Mouse (Mus musculus): ENCODE results near the gene Plin5. TPM values are rescaled to one million over a fixed set of nuclear protein-coding genes. Genes with fewer than 3 reads are reported as not detected.
A peak's percentile ranks its signal among the peaks of the same experiment; 100 is the strongest.
"Not testable (repeated sequence)": the region's sequence is repeated elsewhere in the genome, so short reads cannot be mapped to it uniquely, and the experiment has no call there.

Plin5 gene
- polyA plus RNA-seq, 1 experiment from 2014 or later = 0.07 TPM

GRCm38 (mm10) chr17:56106436-56106835 is 11.0 kb downstream of the Plin5 start:
- H3K36me3 ChIP-seq (ENCODE audit: control insufficient read depth, insufficient read depth, low read length); ATAC-seq (ENCODE audit: low FRiP score); H3K9me3 ChIP-seq (ENCODE audit: control insufficient read depth, low read length); H3K4me3 ChIP-seq (ENCODE audit: low read depth, low read length); H3K27ac ChIP-seq (ENCODE audit: low read depth, low read length); H3K27me3 ChIP-seq (ENCODE audit: control insufficient read depth, insufficient read depth, low read length); H3K4me1 ChIP-seq (ENCODE audit: control insufficient read depth, insufficient read depth, low read length); H3K9ac ChIP-seq (ENCODE audit: low read length); DNase-seq (ENCODE audit: low spot score, missing footprints); H3K4me2 ChIP-seq: not testable (repeated sequence)
- WGBS = 90% methylated on average over 4 of the region's 4 CpGs

GRCm38 (mm10) chr17:56104821-56105220 is 12.6 kb downstream of the Plin5 start:
- not testable (repeated sequence) for H3K27ac ChIP-seq (ENCODE audit: low read depth, low read length); H3K9ac ChIP-seq (ENCODE audit: low read length); H3K27me3 ChIP-seq (ENCODE audit: control insufficient read depth, insufficient read depth, low read length); H3K4me2 ChIP-seq; DNase-seq (ENCODE audit: low spot score, missing footprints); ATAC-seq (ENCODE audit: low FRiP score); H3K4me3 ChIP-seq (ENCODE audit: low read depth, low read length); H3K9me3 ChIP-seq (ENCODE audit: control insufficient read depth, low read length); H3K4me1 ChIP-seq (ENCODE audit: control insufficient read depth, insufficient read depth, low read length)
- WGBS = 92% methylated on average over 2 of the region's 5 CpGs
- peaks cover 19% of the 10 kb centered on the region for H3K36me3 ChIP-seq (ENCODE audit: control insufficient read depth, insufficient read depth, low read length)

- Histone ChIP-seq H3K36me3 (ENCODE audit: control insufficient read depth, insufficient read depth, low read length) (peaks cover 21% of the 10 kb centered on the region), H3K9ac (ENCODE audit: low read length) (no peak overlapping the region), H3K4me2 (no peak overlapping the region), H3K4me1 (ENCODE audit: control insufficient read depth, insufficient read depth, low read length) (no peaks in the 10 kb centered on the region), H3K9me3 (ENCODE audit: control insufficient read depth, low read length) (no peaks in the 10 kb centered on the region), H3K4me3 (ENCODE audit: low read depth, low read length) (no peak overlapping the region), H3K27me3 (ENCODE audit: control insufficient read depth, insufficient read depth, low read length) (no peaks in the 10 kb centered on the region), H3K27ac (ENCODE audit: low read depth, low read length) (no peak overlapping the region)
- no peak for ATAC-seq (ENCODE audit: low FRiP score)
- peak; percentile 69 for DNase-seq (ENCODE audit: low spot score, missing footprints)
- WGBS = 95% methylated on average over 8 of the region's 8 CpGs
These were observed 13.7 kb downstream of the Plin5 start for GRCm38 (mm10) chr17:56103465-56104285.

- Histone ChIP-seq H3K4me3 (ENCODE audit: low read depth, low read length) (no peak overlapping the region), H3K9me3 (ENCODE audit: control insufficient read depth, low read length) (no peaks in the 10 kb centered on the region), H3K4me2 (no peak overlapping the region), H3K27ac (ENCODE audit: low read depth, low read length) (no peak overlapping the region), H3K4me1 (ENCODE audit: control insufficient read depth, insufficient read depth, low read length) (no peaks in the 10 kb centered on the region), H3K36me3 (ENCODE audit: control insufficient read depth, insufficient read depth, low read length) (peaks cover 21% of the 10 kb centered on the region), H3K27me3 (ENCODE audit: control insufficient read depth, insufficient read depth, low read length) (no peaks in the 10 kb centered on the region), H3K9ac (ENCODE audit: low read length) (no peak overlapping the region)
- ATAC-seq (ENCODE audit: low FRiP score) = no peak
- 95% methylated on average over 9 of the region's 9 CpGs for WGBS
- peak; percentile 33 for DNase-seq (ENCODE audit: low spot score, missing footprints)
These were observed 14.5 kb downstream of the Plin5 start for GRCm38 (mm10) chr17:56102927-56103326.

GRCm38 (mm10) chr17:56102158-56102557 is 15.2 kb downstream of the Plin5 start:
- Histone ChIP-seq H3K27me3 (ENCODE audit: control insufficient read depth, insufficient read depth, low read length) (no peaks in the 10 kb centered on the region), H3K4me2 (no peak overlapping the region), H3K9me3 (ENCODE audit: control insufficient read depth, low read length) (no peaks in the 10 kb centered on the region), H3K36me3 (ENCODE audit: control insufficient read depth, insufficient read depth, low read length) (peaks cover 22% of the 10 kb centered on the region), H3K27ac (ENCODE audit: low read depth, low read length) (no peak overlapping the region), H3K9ac (ENCODE audit: low read length) (no peak overlapping the region), H3K4me3 (ENCODE audit: low read depth, low read length) (no peak overlapping the region), H3K4me1 (ENCODE audit: control insufficient read depth, insufficient read depth, low read length) (no peaks in the 10 kb centered on the region)
- 93% methylated on average over 5 of the region's 5 CpGs for WGBS
- DNase-seq (ENCODE audit: low spot score, missing footprints) (peak; percentile 60), ATAC-seq (ENCODE audit: low FRiP score) (no peak)

- no peak overlapping the region for H3K4me3 ChIP-seq (ENCODE audit: low read depth, low read length)
- peaks cover 31% of the 10 kb centered on the region for H3K36me3 ChIP-seq (ENCODE audit: control insufficient read depth, insufficient read depth, low read length)
- H3K9ac ChIP-seq (ENCODE audit: low read length) = no peak overlapping the region
- H3K27ac ChIP-seq (ENCODE audit: low read depth, low read length) = no peak overlapping the region
- WGBS = 97% methylated on average over 3 of the region's 3 CpGs
- no peaks in the 10 kb centered on the region for H3K4me1 ChIP-seq (ENCODE audit: control insufficient read depth, insufficient read depth, low read length)
- no peak overlapping the region for H3K4me2 ChIP-seq
- H3K27me3 ChIP-seq (ENCODE audit: control insufficient read depth, insufficient read depth, low read length) = no peaks in the 10 kb centered on the region
- ATAC-seq (ENCODE audit: low FRiP score) (no peak), DNase-seq (ENCODE audit: low spot score, missing footprints) (no peak)
- no peaks in the 10 kb centered on the region for H3K9me3 ChIP-seq (ENCODE audit: control insufficient read depth, low read length)
These were observed 16.6 kb downstream of the Plin5 start for GRCm38 (mm10) chr17:56100811-56101210.

GRCm38 (mm10) chr17:56098711-56099572 is 18.5 kb downstream of the Plin5 start:
- ATAC-seq (ENCODE audit: low FRiP score) = no peak
- Histone ChIP-seq H3K9me3 (ENCODE audit: control insufficient read depth, low read length) (no peaks in the 10 kb centered on the region), H3K9ac (ENCODE audit: low read length) (no peak overlapping the region), H3K27ac (ENCODE audit: low read depth, low read length) (no peak overlapping the region), H3K36me3 (ENCODE audit: control insufficient read depth, insufficient read depth, low read length) (peaks cover 36% of the 10 kb centered on the region), H3K4me2 (no peak overlapping the region), H3K4me1 (ENCODE audit: control insufficient read depth, insufficient read depth, low read length) (no peaks in the 10 kb centered on the region), H3K4me3 (ENCODE audit: low read depth, low read length) (no peak overlapping the region), H3K27me3 (ENCODE audit: control insufficient read depth, insufficient read depth, low read length) (no peaks in the 10 kb centered on the region)
- WGBS = 92% methylated on average over 15 of the region's 15 CpGs
- DNase-seq (ENCODE audit: low spot score, missing footprints) = no peak

GRCm38 (mm10) chr17:56098180-56098579 is 19.2 kb downstream of the Plin5 start:
- H3K9me3 ChIP-seq (ENCODE audit: control insufficient read depth, low read length) = no peaks in the 10 kb centered on the region
- DNase-seq (ENCODE audit: low spot score, missing footprints) (no peak), ATAC-seq (ENCODE audit: low FRiP score) (no peak)
- H3K4me1 ChIP-seq (ENCODE audit: control insufficient read depth, insufficient read depth, low read length) = no peaks in the 10 kb centered on the region
- peaks cover 36% of the 10 kb centered on the region for H3K36me3 ChIP-seq (ENCODE audit: control insufficient read depth, insufficient read depth, low read length)
- WGBS = 90% methylated on average over 8 of the region's 8 CpGs
- H3K4me2 ChIP-seq = no peak overlapping the region
- H3K27me3 ChIP-seq (ENCODE audit: control insufficient read depth, insufficient read depth, low read length) = no peaks in the 10 kb centered on the region
- H3K9ac ChIP-seq (ENCODE audit: low read length) = no peak overlapping the region
- no peak overlapping the region for H3K4me3 ChIP-seq (ENCODE audit: low read depth, low read length)
- no peak overlapping the region for H3K27ac ChIP-seq (ENCODE audit: low read depth, low read length)

- WGBS = 92% methylated on average over 12 of the region's 12 CpGs
- Histone ChIP-seq H3K9ac (ENCODE audit: low read length) (no peak overlapping the region), H3K4me1 (ENCODE audit: control insufficient read depth, insufficient read depth, low read length) (no peaks in the 10 kb centered on the region), H3K4me3 (ENCODE audit: low read depth, low read length) (no peak overlapping the region), H3K9me3 (ENCODE audit: control insufficient read depth, low read length) (no peaks in the 10 kb centered on the region), H3K27ac (ENCODE audit: low read depth, low read length) (no peak overlapping the region), H3K4me2 (no peak overlapping the region), H3K36me3 (ENCODE audit: control insufficient read depth, insufficient read depth, low read length) (peaks cover 30% of the 10 kb centered on the region), H3K27me3 (ENCODE audit: control insufficient read depth, insufficient read depth, low read length) (no peaks in the 10 kb centered on the region)
- no peak for DNase-seq (ENCODE audit: low spot score, missing footprints)
- ATAC-seq (ENCODE audit: low FRiP score) = no peak
These were observed 20.5 kb downstream of the Plin5 start for GRCm38 (mm10) chr17:56096883-56097282.

All from midbrain, embryonic 11.5 days (tissue).